Mouse (Mus musculus): ENCODE data around the gene Ube2j2.
A peak's percentile ranks its signal among the peaks of the same experiment; 100 is the strongest.

Ube2j2 gene

DNA sequence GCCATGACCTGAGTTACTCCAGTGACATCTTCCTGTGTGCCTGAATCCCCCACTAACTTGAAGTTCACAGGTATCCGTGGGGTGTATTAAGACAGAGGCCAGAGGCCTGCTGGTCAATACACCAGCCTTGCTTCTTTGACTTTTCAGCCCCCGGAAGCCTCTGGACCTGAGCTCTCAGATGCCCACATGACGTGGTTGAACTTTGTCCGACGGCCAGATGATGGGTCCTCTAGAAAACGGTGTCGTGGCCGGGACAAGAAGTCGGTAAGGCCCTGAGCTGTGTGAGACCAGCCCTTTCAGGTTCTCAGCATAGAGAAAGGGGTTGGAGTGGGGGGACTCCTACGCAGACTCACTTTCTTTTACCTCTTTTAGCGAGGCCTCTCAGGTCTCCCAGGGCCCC is 20.8 kb downstream of the Ube2j2 start:
- no peak for DNase-seq

- DNase-seq, result no peak
Observed at GRCm38 (mm10) chr4:155969043-155969653, 25.5 kb downstream of the Ube2j2 start.

GRCm38 (mm10) chr4:155970286-155970685 is 26.7 kb downstream of the Ube2j2 start:
- no peak for DNase-seq

DNA sequence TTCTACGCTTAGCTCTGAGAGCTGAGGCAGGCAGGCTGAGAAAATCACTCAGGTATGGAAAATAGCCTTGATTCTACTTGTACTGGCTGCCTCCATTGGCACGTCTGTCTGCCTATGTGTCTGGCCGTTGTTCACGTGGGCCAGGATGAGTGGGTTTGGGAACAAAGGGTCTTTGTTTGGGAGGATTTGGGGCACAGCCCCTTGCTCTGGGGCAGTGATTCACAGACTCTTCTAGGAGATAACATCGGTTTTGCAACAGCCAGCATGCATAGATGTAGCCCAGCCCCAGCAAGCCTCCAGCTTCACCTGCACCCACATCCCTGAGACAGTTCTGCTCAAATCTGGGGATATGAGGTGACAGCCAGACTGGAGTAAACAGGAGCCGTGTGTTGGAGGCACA is 29.0 kb downstream of the Ube2j2 start:
- DNase-seq, result no peak

DNA sequence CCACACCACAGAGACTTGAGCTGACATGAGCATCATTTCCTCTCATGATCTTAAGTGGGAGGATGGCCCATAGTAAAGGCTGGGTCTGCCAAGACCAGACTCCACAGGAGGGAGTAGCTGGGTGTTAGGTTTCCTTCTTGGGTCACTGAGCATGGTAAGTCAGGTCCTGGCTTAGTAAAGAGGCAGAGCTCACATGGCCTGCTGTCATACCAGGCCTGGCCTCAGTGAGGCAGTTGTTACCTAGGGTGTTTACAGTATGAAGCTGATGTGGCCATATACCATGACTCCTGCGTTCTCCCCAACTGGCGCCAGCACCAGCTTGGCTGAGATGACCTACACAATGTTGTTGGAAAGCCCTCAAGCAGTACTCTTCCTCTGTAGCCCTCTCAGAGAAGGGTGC is 29.6 kb downstream of the Ube2j2 start:
- DNase-seq, result no peak

- no peak for DNase-seq
Observed at GRCm38 (mm10) chr4:155981436-155982082, 37.9 kb downstream of the Ube2j2 start.

DNA sequence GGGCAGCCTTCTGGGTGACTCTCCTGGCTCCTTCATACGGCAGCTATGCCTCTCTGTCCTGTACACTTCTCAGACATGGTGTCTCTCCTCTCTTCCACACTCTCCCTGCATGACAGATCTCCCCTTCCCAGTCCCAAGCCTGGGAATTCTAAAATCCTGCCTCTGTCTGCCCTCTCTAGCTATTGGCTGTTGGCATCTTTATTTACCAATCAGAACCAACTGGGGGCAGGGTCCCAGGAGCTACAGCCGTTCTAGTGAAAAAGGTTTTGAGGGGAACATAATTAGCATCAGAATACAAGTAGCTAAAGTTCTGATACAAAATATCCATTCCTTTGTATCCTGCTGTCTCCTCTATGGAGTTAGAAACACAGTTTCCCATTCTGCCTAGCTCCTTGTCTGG is 40.2 kb downstream of the Ube2j2 start:
- DNase-seq, result no peak

DNA sequence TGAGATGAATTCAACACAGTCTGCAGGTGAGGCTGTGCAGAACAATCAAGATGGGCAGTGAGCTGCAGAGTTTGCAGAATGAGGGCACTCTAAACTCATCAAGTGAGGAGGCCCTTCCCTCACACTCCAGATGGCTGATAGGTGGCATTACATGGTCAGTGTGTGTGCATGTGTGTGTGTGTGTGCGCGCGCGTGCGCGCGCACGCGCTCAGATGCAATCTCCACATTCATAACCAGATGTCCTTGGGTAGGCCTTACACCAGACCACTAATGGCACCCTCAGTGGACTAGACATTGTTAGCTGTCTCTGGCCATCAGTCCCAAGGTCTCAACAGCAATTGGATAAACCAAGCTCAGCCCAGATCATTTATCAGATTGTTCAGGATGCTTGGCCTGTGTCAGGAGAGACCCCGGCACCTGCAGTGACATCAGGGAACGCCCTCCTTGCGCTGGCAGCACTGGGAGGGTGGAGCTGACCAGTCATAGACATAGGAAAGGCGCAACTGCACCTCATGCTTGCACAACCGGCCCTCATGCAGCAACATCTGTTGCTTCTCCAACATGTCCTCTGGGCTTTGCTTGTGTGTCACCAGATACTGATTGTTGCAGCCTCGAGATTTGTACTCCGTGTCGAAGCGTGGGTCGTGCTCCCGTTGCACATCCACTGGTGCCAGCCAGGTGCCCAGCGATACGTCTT is 47.7 kb downstream of the Ube2j2 start:
- peak; percentile 96 for DNase-seq

- no peak for DNase-seq
Observed at GRCm38 (mm10) chr4:155991908-155992230, 48.2 kb downstream of the Ube2j2 start.

GRCm38 (mm10) chr4:155992241-155992905 is 48.7 kb downstream of the Ube2j2 start, which contains the start of the genes B3galt6 and Sdf4:
B3galt6 (minus strand) TSS chr4:155992649.
Sdf4 (plus strand) TSS chr4:155992872.
- DNase-seq, result no peak

DNA sequence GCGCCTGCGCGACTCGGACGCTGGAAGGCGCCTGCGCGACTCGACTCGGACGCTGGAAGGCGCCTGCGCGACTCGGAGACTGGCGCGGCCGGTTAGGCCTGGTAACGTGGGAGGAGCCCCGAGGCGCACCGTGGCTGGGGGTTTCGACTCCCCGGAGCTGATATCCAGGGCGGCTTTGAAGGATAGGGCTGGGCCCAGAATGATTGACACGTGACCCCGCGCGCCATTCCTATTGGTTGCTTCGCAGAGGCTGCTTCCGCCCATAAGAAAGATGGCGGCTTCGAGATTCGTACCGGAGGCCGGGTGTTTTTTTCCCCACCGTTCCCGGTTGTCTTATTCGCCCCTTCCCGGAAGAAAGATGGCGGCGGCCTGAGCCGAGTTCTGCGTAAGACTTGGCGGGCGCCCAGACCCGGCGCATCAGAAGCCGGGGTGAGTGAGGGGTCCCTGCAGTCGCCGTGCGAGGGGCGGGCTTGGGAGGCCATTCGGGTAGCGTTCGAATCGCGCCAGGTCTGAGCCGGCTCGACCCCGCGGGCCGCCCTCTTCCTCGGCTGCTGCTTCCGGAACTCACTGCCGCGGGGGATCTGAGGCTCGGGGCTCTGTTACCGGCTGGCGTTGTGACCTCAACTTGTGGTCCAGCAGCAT is 49.4 kb downstream of the Ube2j2 start:
- peak; percentile 100 for DNase-seq

DNA sequence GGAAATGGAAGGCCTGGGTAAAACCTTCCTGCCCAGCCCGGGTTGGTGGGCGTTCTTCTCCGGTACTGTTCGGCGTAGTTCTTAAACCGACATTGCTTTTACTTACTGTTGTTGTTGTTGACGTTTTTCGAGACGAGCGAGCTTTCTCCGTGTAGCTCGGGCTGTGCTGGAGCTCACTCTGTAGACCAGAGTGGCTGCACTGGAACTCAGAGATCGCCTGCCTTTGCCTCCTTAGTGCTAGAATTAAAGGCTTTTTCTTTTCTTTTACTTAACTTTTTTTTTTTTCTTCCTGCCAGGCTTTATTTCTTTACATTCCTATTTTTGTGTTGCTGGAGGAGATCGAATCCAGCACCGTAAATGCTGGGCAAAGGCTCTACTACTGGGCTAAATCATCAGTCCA is 50.0 kb downstream of the Ube2j2 start:
- no peak for DNase-seq

GRCm38 (mm10) chr4:156004109-156004508 is 60.5 kb downstream of the Ube2j2 start:
- no peak for DNase-seq

DNA sequence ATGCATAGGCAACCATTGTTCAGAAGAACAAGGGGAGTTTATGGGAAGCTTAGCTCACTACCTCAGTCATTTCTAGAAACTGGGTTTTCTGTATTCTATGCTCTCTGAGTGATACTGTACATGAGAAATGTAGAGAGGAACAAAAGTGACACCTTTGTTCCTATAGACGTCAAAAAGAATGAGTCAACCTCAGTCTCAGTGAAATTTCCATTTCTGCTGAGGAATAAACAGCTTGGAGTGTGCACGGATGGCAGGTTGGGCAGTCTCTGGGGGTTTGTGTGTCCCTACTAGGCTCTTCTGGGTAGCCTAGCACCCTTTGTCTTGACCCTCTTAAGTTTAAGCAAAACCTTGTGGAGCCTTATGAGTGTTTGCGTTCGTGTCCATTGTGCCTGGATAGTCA is 64.7 kb downstream of the Ube2j2 start:
- DNase-seq, result no peak
